Mouse (Mus musculus) layer of hippocampus, adult 2 months (tissue): ENCODE results near the gene Lrrc45. TPM values are rescaled to one million over a fixed set of nuclear protein-coding genes. Genes with fewer than 3 reads are reported as not detected.
A peak's percentile ranks its signal among the peaks of the same experiment; 100 is the strongest.
"Not testable (repeated sequence)": the region's sequence is repeated elsewhere in the genome, so short reads cannot be mapped to it uniquely, and the experiment has no call there.

ENCODE experiments used
- DNase-seq, 2 experiments: peaks; one replicate each; pipeline ENCODE4 v3.0.0; 2022; ENCODE audit warnings: low spot score in 2 of 2
- H3K27ac ChIP-seq: fragments of 200-600 bp; 2 replicates; pipeline ENCODE4 v1.8.1; 2022
- H3K4me3 ChIP-seq: fragments of 200-600 bp; 2 replicates; pipeline ENCODE4 v1.8.1; 2022; ENCODE audit warnings: mild to moderate bottlenecking
- CTCF ChIP-seq: fragments of 200-600 bp; conservative IDR thresholded peaks from 2 replicates; pipeline ENCODE4 v1.8.1; 2022; ENCODE audit warnings: antibody characterized with exemption, mild to moderate bottlenecking, moderate library complexity
- total RNA-seq, 2 experiments: library from RNA; stranded (reverse); gene quantifications; 2 replicates each; pipeline ENCODE4 v1.2.3; 2021

Gene Lrrc45
- total RNA-seq, 2 experiments from 2014 or later, result 60.0 to 70.4 TPM

GRCm38 (mm10) chr11:120736424-120736823, 22.7 kb downstream of the Lrrc45 start:
- H3K27ac ChIP-seq, result no peak overlapping the region
- DNase-seq, result no peak
- H3K4me3 ChIP-seq, result no peak overlapping the region
- no peak for TF ChIP-seq CTCF

GRCm38 (mm10) chr11:120740981-120741380, 27.3 kb downstream of the Lrrc45 start:
- DNase-seq, result no peak
- no peak for TF ChIP-seq CTCF
- no peak overlapping the region for H3K27ac ChIP-seq
- no peak overlapping the region for H3K4me3 ChIP-seq

GRCm38 (mm10) chr11:120744121-120744701, 30.5 kb downstream of the Lrrc45 start:
- TF ChIP-seq CTCF, result no peak
- no peak overlapping the region for H3K27ac ChIP-seq

GRCm38 (mm10) chr11:120747974-120748373, 34.2 kb downstream of the Lrrc45 start:
- Histone ChIP-seq H3K4me3 (no peak overlapping the region), H3K27ac (no peak overlapping the region; the same call in 1 of the 2 replicates)
- no peak for DNase-seq
- TF ChIP-seq CTCF, result no peak

More at GRCm38 (mm10) chr11:120744121-120744701, 30.5 kb downstream of the Lrrc45 start:
- DNase-seq, result no peak
- H3K4me3 ChIP-seq, result no peak overlapping the region

- no peak overlapping the region for H3K4me3 ChIP-seq
- peak; percentile 68 for TF ChIP-seq CTCF
- no peak overlapping the region for H3K27ac ChIP-seq
- DNase-seq, result no peak
These were observed 35.7 kb downstream of the Lrrc45 start for GRCm38 (mm10) chr11:120749430-120749829.

- TF ChIP-seq CTCF, result no peak
- DNase-seq, result no peak
- no peak overlapping the region for H3K27ac ChIP-seq
These were observed 37.9 kb downstream of the Lrrc45 start for GRCm38 (mm10) chr11:120751606-120752005.

GRCm38 (mm10) chr11:120760236-120760635, 46.5 kb downstream of the Lrrc45 start:
- DNase-seq, result no peak
- no peak for TF ChIP-seq CTCF

More at GRCm38 (mm10) chr11:120751606-120752005, 37.9 kb downstream of the Lrrc45 start:
- no peak overlapping the region for H3K4me3 ChIP-seq

GRCm38 (mm10) chr11:120761811-120762671, 48.3 kb downstream of the Lrrc45 start:
- Histone ChIP-seq H3K27ac (no peak overlapping the region), H3K4me3 (no peak overlapping the region)
- no peak for TF ChIP-seq CTCF
- no peak for DNase-seq

More at GRCm38 (mm10) chr11:120760236-120760635, 46.5 kb downstream of the Lrrc45 start:
- no peak overlapping the region for H3K4me3 ChIP-seq
- no peak overlapping the region for H3K27ac ChIP-seq

- not testable (repeated sequence) for DNase-seq, H3K27ac ChIP-seq, H3K4me3 ChIP-seq
These were observed 48.9 kb downstream of the Lrrc45 start, which contains the start of gene Hmga1b for GRCm38 (mm10) chr11:120762672-120763041. TSS of gene Hmga1b (plus strand) at chr11:120762794.

- H3K4me3 ChIP-seq, H3K27ac ChIP-seq, DNase-seq: not testable (repeated sequence)
These were observed 49.6 kb downstream of the Lrrc45 start for GRCm38 (mm10) chr11:120763121-120763999.

- H3K27ac ChIP-seq, DNase-seq, H3K4me3 ChIP-seq: not testable (repeated sequence)
These were observed 53.3 kb downstream of the Lrrc45 start for GRCm38 (mm10) chr11:120767023-120767422.

GRCm38 (mm10) chr11:120768206-120768605, 54.5 kb downstream of the Lrrc45 start:
- Histone ChIP-seq H3K4me3 (no peak overlapping the region), H3K27ac (no peak overlapping the region)
- DNase-seq, result no peak
- TF ChIP-seq CTCF, result no peak

Other genes starting within 250 kb of the Lrrc45 start
- 10 to 100 TPM; 52.0 to 54.8 TPM for gene Arl16, start 246.3 kb upstream of the Lrrc45 start, total RNA-seq
- gene Mrpl12, start 229.3 kb upstream of the Lrrc45 start, total RNA-seq, result 10 to 100 TPM; 63.2 to 68.1 TPM
- 10 to 100 TPM; 19.8 to 22.3 TPM for gene Slc25a10, start 222.1 kb upstream of the Lrrc45 start, total RNA-seq
- not detected for gene Gcgr, start 183.2 kb upstream of the Lrrc45 start, total RNA-seq
- 10 to 100 TPM; 65.2 to 67.6 TPM for gene Mcrip1, start 164.2 kb upstream of the Lrrc45 start, total RNA-seq
- not detected for gene Ppp1r27, start 162.8 kb upstream of the Lrrc45 start, total RNA-seq
- 100 to 1,000 TPM; 106 to 118 TPM for gene P4hb, start 140.7 kb upstream of the Lrrc45 start, total RNA-seq
- 100 to 1,000 TPM; 270 to 277 TPM for gene Arhgdia, start 132.3 kb upstream of the Lrrc45 start, total RNA-seq
- gene Alyref, start 115.6 kb upstream of the Lrrc45 start, total RNA-seq, result 10 to 100 TPM; 58.0 to 66.8 TPM
- 10 to 100 TPM; 87.1 to 89.6 TPM for gene Anapc11, start 115.5 kb upstream of the Lrrc45 start, total RNA-seq
- gene Npb, start 105.4 kb upstream of the Lrrc45 start, total RNA-seq, result 1 to 10 TPM; 1.3 to 1.7 TPM
- gene Pcyt2, start 96.0 kb upstream of the Lrrc45 start, total RNA-seq, result 100 to 1,000 TPM; 128 to 142 TPM
- gene Sirt7, start 88.7 kb upstream of the Lrrc45 start, total RNA-seq, result 10 to 100 TPM; 42.9 to 46.4 TPM
- 10 to 100 TPM; 71.6 to 80.3 TPM for gene Mafg, start 80.3 kb upstream of the Lrrc45 start, total RNA-seq
- gene Pycr1, start 70.2 kb upstream of the Lrrc45 start, total RNA-seq, result 1 to 10 TPM; 1.3 to 1.8 TPM
- 1 to 10 TPM; 3.9 to 8.7 TPM for gene Myadml2, start 65.8 kb upstream of the Lrrc45 start, total RNA-seq
- gene Notum, start 52.8 kb upstream of the Lrrc45 start, total RNA-seq, result 1 to 10 TPM; 4.7 to 5.4 TPM
- gene Aspscr1, start 41.0 kb upstream of the Lrrc45 start, total RNA-seq, result 10 to 100 TPM; 50.7 to 53.2 TPM
- gene Cenpx, start 187 bp upstream of the Lrrc45 start, total RNA-seq, result 10 to 100 TPM; 13.1 to 16.9 TPM
- 10 to 100 TPM; 36.4 to 38.2 TPM for gene Rac3, start 7.5 kb downstream of the Lrrc45 start, total RNA-seq
- 10 to 100 TPM in 1 of 2 experiments, 1 to 10 TPM in 1; 9.9 to 11.3 TPM for gene Dcxr, start 13.4 kb downstream of the Lrrc45 start, total RNA-seq
- 1 to 10 TPM; 1.3 to 4.9 TPM for gene Cbr2, start 18.2 kb downstream of the Lrrc45 start, total RNA-seq
- gene Hmga1b, start 48.9 kb downstream of the Lrrc45 start, total RNA-seq, result 10 to 100 TPM; 20.8 to 24.1 TPM
- 10 to 100 TPM; 67.7 to 69.7 TPM for gene Rfng, start 70.3 kb downstream of the Lrrc45 start, total RNA-seq
- gene Gps1, start 70.3 kb downstream of the Lrrc45 start, total RNA-seq, result 100 to 1,000 TPM; 150 to 153 TPM
- gene Dus1l, start 82.5 kb downstream of the Lrrc45 start, total RNA-seq, result 10 to 100 TPM; 45.6 to 46.2 TPM
- gene Fasn, start 110.6 kb downstream of the Lrrc45 start, total RNA-seq, result 100 to 1,000 TPM; 184 to 185 TPM
- 1 to 10 TPM; 8.4 to 8.7 TPM for gene Ccdc57, start 218.9 kb downstream of the Lrrc45 start, total RNA-seq
- gene Slc16a3, start 234.6 kb downstream of the Lrrc45 start, total RNA-seq, result 1 to 10 TPM; 1.6 to 1.9 TPM